ENCODE assay signal across 24 mouse cellular contexts in genomic region chr6:48467490-48467889, GRCm38 (mm10). TPM values are rescaled to one million over a fixed set of nuclear protein-coding genes. Genes with fewer than 3 reads are reported as not detected.
DNase-seq lines count a peak whose midpoint lies in the region; TF ChIP-seq lines count a peak whose summit lies in the region.
"Had no signal": no experiment of that assay in that cellular context is flagged by ENCODE, and none has a peak within 500 bp of the region (broad histone marks: within the 10 kb centered on the region; RNA-seq: fewer than 3 reads in every experiment).

No protein-coding gene starts in this region.

- peak; percentile 30 for DNase-seq in cerebellum, adult 9-10 months
- DNase-seq in cerebellum, adult 11 months: no peak
- peak; percentile 45 for DNase-seq in cerebellum, adult 9-11 months
- DNase-seq in cerebellum, postnatal 36 days: peak; percentile 19 to 22
- no peak for DNase-seq in lung, postnatal 4 days
- DNase-seq: adrenal gland, postnatal 36 days; B cell, adult 2 months; gastrocnemius, postnatal 10 days; heart, postnatal 10 days; kidney, adult 2 months; liver; lung, adult 2 months; lung, postnatal 10 days; right cerebral cortex, postnatal 4 days; thymus, adult 2 months; thymus, postnatal 4 days had no signal

- peaks cover 29% of the 10 kb centered on the region for H3K4me1 ChIP-seq in small intestine, adult 2 months (ENCODE audit: control insufficient read depth, insufficient read depth, insufficient read length, low read length)
- H3K4me1 ChIP-seq: embryonic facial prominence, embryonic 15.5 days; forebrain, embryonic 13.5 days; heart, embryonic 13.5 days; midbrain, embryonic 13.5 days; neural tube, embryonic 13.5 days had no signal

- no peak for TF ChIP-seq POLR2A in small intestine, adult 2 months (IDR thresholded peaks at IDR 0.05; ENCODE audit: low read depth, low read length)

- no peak for TF ChIP-seq CTCF in small intestine, adult 2 months (IDR thresholded peaks at IDR 0.05; ENCODE audit: extremely low read depth, insufficient read length, insufficient replicate concordance, low read depth, low read length)

- peak overlapping the region; percentile 10 for H3K27ac ChIP-seq in small intestine, adult 2 months (ENCODE audit: insufficient read depth, low read depth, low read length)
- H3K27ac ChIP-seq: embryonic facial prominence, embryonic 15.5 days; forebrain, embryonic 13.5 days; heart, embryonic 13.5 days; hindbrain, embryonic 14.5 days; liver, embryonic 14.5 days; midbrain, embryonic 13.5 days; neural tube, embryonic 13.5 days had no signal

- no peak overlapping the region for H3K4me3 ChIP-seq in small intestine, adult 2 months (ENCODE audit: low read depth, low read length)
- H3K4me3 ChIP-seq: embryonic facial prominence, embryonic 15.5 days; forebrain, embryonic 13.5 days; heart, embryonic 13.5 days; midbrain, embryonic 13.5 days; neural tube, embryonic 13.5 days had no signal

- whole genome bisulfite sequencing in small intestine, adult 2 months: 47% methylated on average over 7 of the region's 7 CpGs

- H3K36me3 ChIP-seq in small intestine, adult 2 months (ENCODE audit: control insufficient read depth, insufficient read depth, low read length): no peaks in the 10 kb centered on the region
- H3K36me3 ChIP-seq: embryonic facial prominence, embryonic 15.5 days; heart, embryonic 13.5 days; midbrain, embryonic 13.5 days; neural tube, embryonic 13.5 days had no signal

- no peaks in the 10 kb centered on the region for H3K27me3 ChIP-seq in small intestine, adult 2 months (ENCODE audit: control insufficient read depth, insufficient read depth, low read length)
- H3K27me3 ChIP-seq: embryonic facial prominence, embryonic 15.5 days; forebrain, embryonic 13.5 days; midbrain, embryonic 13.5 days; neural tube, embryonic 13.5 days had no signal

RNA-seq across cellular contexts. Expression of gene Sspo, which starts 19.5 kb away (rescaled TPM):
- polyA plus RNA-seq in small intestine, adult 2 months (2012; rRNA removed): 0.98 and 3.0 TPM in 2 replicates

RNA-seq across cellular contexts. Expression of gene Zfp467, which starts 21.9 kb away (rescaled TPM):
- 12.4 and 24.7 TPM in 2 replicates for polyA plus RNA-seq in small intestine, adult 2 months (2012; rRNA removed)

Comparison
In these comparisons a context has a peak if more than half of its experiments do, and no peak if none do; other contexts are left out.
1. DNase-seq: peak in cerebellum, adult 9-10 months (single experiment), cerebellum, adult 9-11 months (single experiment) and cerebellum, postnatal 36 days (2 of 2); none in cerebellum, adult 11 months (single experiment) and lung, postnatal 4 days (0 of 2).